Mouse (Mus musculus) MEL (cell line): ENCODE results near the gene Zfp513.

Source experiments
- CTCF ChIP-seq, 3 experiments: IDR thresholded peaks in 2 of 3; conservative IDR thresholded peaks in 1 of 3; 2 replicates each; pipeline ENCODE4 v1.5.1; 2011 to 2012; ENCODE audit warnings: low read length in 3 of 3, low read depth in 2 of 3, mild to moderate bottlenecking in 2 of 3, improper control_type of control experiment in 1 of 3, inconsistent platforms in 1 of 3, mixed read lengths in 1 of 3, moderate library complexity in 1 of 3; ENCODE audit not compliant: control insufficient read depth in 1 of 3, insufficient read depth in 1 of 3, poor library complexity in 1 of 3, severe bottlenecking in 1 of 3
- POLR2A ChIP-seq, 2 experiments: IDR thresholded peaks; 2 replicates each; pipeline ENCODE4 v1.6.1; 2011 to 2012; ENCODE audit warnings: low read length in 2 of 2, mild to moderate bottlenecking in 2 of 2, control low read depth in 1 of 2, improper control_type of control experiment in 1 of 2, low read depth in 1 of 2, moderate library complexity in 1 of 2; ENCODE audit not compliant: control insufficient read depth in 1 of 2, insufficient read depth in 1 of 2, poor library complexity in 1 of 2
- SMC3 ChIP-seq: IDR thresholded peaks from 2 replicates; pipeline ENCODE4 v1.6.1; 2011; ENCODE audit warnings: low read depth, low read length, improper control_type of control experiment
- TCF12 ChIP-seq: IDR thresholded peaks from 2 replicates; pipeline ENCODE4 v1.6.1; 2014; ENCODE audit warnings: low read depth, mild to moderate bottlenecking, inconsistent platforms, low read length, improper control_type of control experiment, moderate library complexity
- ZKSCAN1 ChIP-seq: IDR thresholded peaks from 2 replicates; pipeline ENCODE4 v1.6.1; 2012; ENCODE audit warnings: low read depth, mild to moderate bottlenecking, inconsistent platforms, low read length, improper control_type of control experiment, moderate library complexity

DNA sequence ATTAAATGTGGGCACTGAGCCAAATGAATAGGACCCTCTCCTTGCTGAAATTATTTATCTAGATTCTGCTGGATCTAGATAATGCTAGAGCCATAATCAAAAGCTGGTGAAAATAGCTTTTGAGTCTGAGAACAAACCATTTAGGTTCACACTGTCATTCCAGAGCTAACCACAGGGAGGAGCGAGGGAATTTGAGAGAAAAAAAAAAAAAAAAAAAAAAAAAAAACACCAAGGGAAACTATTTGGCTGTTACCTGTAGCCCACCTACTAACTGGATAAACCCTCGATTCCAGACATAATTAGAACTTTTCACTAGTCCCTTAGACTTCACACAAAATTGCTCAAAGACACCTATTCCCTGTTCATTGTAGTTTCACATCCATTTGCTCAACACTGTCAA, 17.0 kb upstream of the Zfp513 start:
- TF ChIP-seq POLR2A (IDR thresholded peaks at IDR 0.05; ENCODE audit: control insufficient read depth in 1 of 2, insufficient read depth in 1 of 2, low read depth in 1 of 2, low read length in 2 of 2, poor library complexity in 1 of 2): no peak
- peak; percentile 75; the same call in 1 of the 2 replicates for TF ChIP-seq ZKSCAN1
- TF ChIP-seq TCF12: peak; percentile 84
- TF ChIP-seq SMC3: no peak; the same call in 1 of the 2 replicates
- TF ChIP-seq CTCF (IDR thresholded peaks at IDR 0.05 in 2 of 3, conservative IDR thresholded peaks at IDR 0.05 in 1 of 3; ENCODE audit: control insufficient read depth in 1 of 3, insufficient read depth in 1 of 3, low read depth in 2 of 3, low read length in 3 of 3, poor library complexity in 1 of 3, severe bottlenecking in 1 of 3): peak in 2 of 3 experiments; percentile 37 to 42; a peak in 3 of 6 replicates
